Mouse (Mus musculus) spleen, adult 2 months (tissue): ENCODE results near the gene Ctnna3. TPM values are rescaled to one million over a fixed set of nuclear protein-coding genes. Genes with fewer than 3 reads are reported as not detected.
A peak's percentile ranks its signal among the peaks of the same experiment; 100 is the strongest.

ENCODE experiments used
- DNase-seq, 2 experiments: peaks; one replicate each; pipeline versions ENCODE4 v3.0.0 to v3.0.0-alpha.2; 2012 to 2021; ENCODE audit warnings: low spot score in 2 of 2, low read depth in 1 of 2
- H3K27ac ChIP-seq: fragments of 200-500 bp; 2 replicates; pipeline ENCODE4 v1.5.1; 2012; ENCODE audit warnings: low read length, inconsistent platforms; ENCODE audit not compliant: insufficient read depth
- H3K27me3 ChIP-seq: fragments of 200-500 bp; 2 replicates; pipeline ENCODE4 v1.6.1; 2012; ENCODE audit warnings: mild to moderate bottlenecking, moderate library complexity, low read length, inconsistent platforms; ENCODE audit not compliant: control insufficient read depth, insufficient read depth
- H3K36me3 ChIP-seq: fragments of 200-500 bp; 2 replicates; pipeline ENCODE4 v1.6.1; 2012; ENCODE audit warnings: mild to moderate bottlenecking, low read length, inconsistent platforms; ENCODE audit not compliant: control insufficient read depth, insufficient read depth
- H3K4me1 ChIP-seq: fragments of 200-500 bp; 2 replicates; pipeline ENCODE4 v1.6.1; 2011; ENCODE audit warnings: inconsistent platforms; ENCODE audit not compliant: control insufficient read depth, insufficient read depth, insufficient read length
- H3K4me3 ChIP-seq: fragments of 200-500 bp; 2 replicates; pipeline ENCODE4 v1.5.1; 2011; ENCODE audit warnings: mild to moderate bottlenecking, inconsistent platforms; ENCODE audit not compliant: insufficient read depth, insufficient read length; ENCODE audit errors: extremely low read depth
- CTCF ChIP-seq: fragments of 200-500 bp; IDR thresholded peaks from 2 replicates; pipeline ENCODE4 v1.5.1; 2011; ENCODE audit warnings: mild to moderate bottlenecking, inconsistent platforms; ENCODE audit not compliant: insufficient read depth, insufficient read length, insufficient replicate concordance; ENCODE audit errors: extremely low read depth
- POLR2A ChIP-seq: fragments of 200-500 bp; IDR thresholded peaks from 2 replicates; pipeline ENCODE4 v1.6.1; 2011; ENCODE audit warnings: low read depth, low read length, inconsistent platforms
- WGBS: fragments of 180-500 bp; shearing (Covaris S2); methylation state at CpG from one replicate; pipeline ENCODE4 v1.1.7; 2018; 5-methylcytosine and 5-hydroxymethylcytosine counted together
- polyA plus RNA-seq: library from polyadenylated mRNA; depleted of rRNA; stranded (reverse); fragments of >200 nt; gene quantifications from 2 replicates; pipeline ENCODE4 v1.2.3, GENCODE M21; 2012

Ctnna3 gene
- polyA plus RNA-seq, 1 experiment = 0.07 TPM

GRCm38 (mm10) chr10:63415287-63415686, 14.6 kb upstream of the Ctnna3 start:
- no peaks in the 10 kb centered on the region for H3K27me3 ChIP-seq
- no peaks in the 10 kb centered on the region for H3K4me1 ChIP-seq
- no peak for DNase-seq
- TF ChIP-seq CTCF (no peak), POLR2A (no peak)
- no peak overlapping the region for H3K4me3 ChIP-seq
- H3K36me3 ChIP-seq = no peaks in the 10 kb centered on the region
- no peak overlapping the region for H3K27ac ChIP-seq
- 81% methylated on average over 7 of the region's 7 CpGs for WGBS

GRCm38 (mm10) chr10:63415850-63416249, 14.0 kb upstream of the Ctnna3 start:
- Histone ChIP-seq H3K36me3 (no peaks in the 10 kb centered on the region), H3K4me3 (no peak overlapping the region), H3K27ac (no peak overlapping the region), H3K4me1 (no peaks in the 10 kb centered on the region), H3K27me3 (no peaks in the 10 kb centered on the region)
- 63% methylated on average over 7 of the region's 7 CpGs for WGBS
- TF ChIP-seq CTCF (no peak), POLR2A (no peak)
- no peak for DNase-seq

GRCm38 (mm10) chr10:63417061-63417460, 12.8 kb upstream of the Ctnna3 start:
- no peaks in the 10 kb centered on the region for H3K4me1 ChIP-seq
- no peak overlapping the region for H3K27ac ChIP-seq
- no peaks in the 10 kb centered on the region for H3K27me3 ChIP-seq
- no peaks in the 10 kb centered on the region for H3K36me3 ChIP-seq
- 24% methylated on average over 5 of the region's 5 CpGs for whole genome bisulfite sequencing
- DNase-seq = no peak
- H3K4me3 ChIP-seq = no peak overlapping the region
- TF ChIP-seq POLR2A (no peak), CTCF (no peak)

GRCm38 (mm10) chr10:63421739-63422735, 7.9 kb upstream of the Ctnna3 start, which contains the start of gene Gm7075:
TSS of gene Gm7075 (minus strand) at chr10:63421789.
- Histone ChIP-seq H3K27me3 (no peaks in the 10 kb centered on the region), H3K36me3 (no peaks in the 10 kb centered on the region), H3K4me1 (no peaks in the 10 kb centered on the region), H3K27ac (no peak within 1 kb of the TSS), H3K4me3 (no peak within 1 kb of the TSS)
- no peak for TF ChIP-seq POLR2A
- peak; percentile 38; the same call in 1 of the 2 replicates for TF ChIP-seq CTCF
- peak in 1 of 2 experiments; percentile 40 for DNase-seq
- 90% methylated on average over 18 of the region's 18 CpGs for WGBS

- no peak for DNase-seq
- H3K27me3 ChIP-seq = no peaks in the 10 kb centered on the region
- H3K4me1 ChIP-seq = no peaks in the 10 kb centered on the region
- WGBS = 91% methylated on average over 5 of the region's 5 CpGs
- H3K36me3 ChIP-seq = no peaks in the 10 kb centered on the region
- TF ChIP-seq POLR2A = no peak
- TF ChIP-seq CTCF = no peak
- no peak overlapping the region for H3K27ac ChIP-seq
- no peak overlapping the region for H3K4me3 ChIP-seq
Observed at GRCm38 (mm10) chr10:63422736-63422992, 7.2 kb upstream of the Ctnna3 start.

- no peaks in the 10 kb centered on the region for H3K36me3 ChIP-seq
- no peaks in the 10 kb centered on the region for H3K4me1 ChIP-seq
- no peaks in the 10 kb centered on the region for H3K27me3 ChIP-seq
- H3K27ac ChIP-seq = no peak overlapping the region
- no peak for DNase-seq
- 84% methylated on average over 9 of the region's 9 CpGs for WGBS
- no peak overlapping the region for H3K4me3 ChIP-seq
- no peak for TF ChIP-seq POLR2A
- TF ChIP-seq CTCF = no peak
Observed at GRCm38 (mm10) chr10:63423591-63424474, 6.1 kb upstream of the Ctnna3 start.
